Mouse (Mus musculus): ENCODE measurements around the gene Spata25.

GRCm38 (mm10) chr2:164778015-164778287, 50.4 kb downstream of the Spata25 start:
- TF ChIP-seq GATA1 (IDR thresholded peaks at IDR 0.05; ENCODE audit: low read length): no peak
- no peak for TF ChIP-seq TAL1 (IDR thresholded peaks at IDR 0.05; ENCODE audit: low read length)

Measured in erythroblast, embryonic 14.5 days (primary cell).